Mouse (Mus musculus) kidney, postnatal 0 days (tissue): ENCODE results near the gene Ccr4. TPM values are rescaled to one million over a fixed set of nuclear protein-coding genes. Genes with fewer than 3 reads are reported as not detected.

Experiments used
- ATAC-seq: fragments of 200-750 bp; cut with Nextera tagmentation; replicated peaks from 2 replicates; pipeline ENCODE4 v1.8.0; 2017; ENCODE audit warnings: low read depth, moderate number of reproducible peaks, moderate TSS enrichment, moderate library complexity; ENCODE audit not compliant: low FRiP score
- DNase-seq: peaks from one replicate; pipeline ENCODE4 v3.0.0-alpha.2; 2016; ENCODE audit warnings: low spot score
- H3K27ac ChIP-seq: fragments of 300-500 bp; sonication (generic); 2 replicates; pipeline ENCODE4 v1.5.1; 2014; ENCODE audit warnings: mild to moderate bottlenecking
- H3K27me3 ChIP-seq: fragments of 300-500 bp; sonication (generic); 2 replicates; pipeline ENCODE4 v1.6.1; 2014; ENCODE audit warnings: low read length, mixed read lengths; ENCODE audit not compliant: insufficient read depth
- H3K36me3 ChIP-seq: fragments of 300-500 bp; sonication (generic); 2 replicates; pipeline ENCODE4 v1.6.1; 2014; ENCODE audit warnings: low read length, mixed read lengths; ENCODE audit not compliant: insufficient read depth
- H3K4me1 ChIP-seq: fragments of 300-500 bp; sonication (generic); replicated peaks from 2 replicates; pipeline ENCODE4 v1.6.1; 2014; ENCODE audit warnings: antibody characterized with exemption, low read length, mixed read lengths; ENCODE audit not compliant: insufficient read depth
- H3K4me2 ChIP-seq: fragments of 300-500 bp; sonication (generic); 2 replicates; pipeline ENCODE4 v1.6.1; 2014; ENCODE audit warnings: mild to moderate bottlenecking, low read length, moderate library complexity, mixed read lengths
- H3K4me3 ChIP-seq: fragments of 300-500 bp; sonication (generic); replicated peaks from 2 replicates; pipeline ENCODE4 v1.5.1; 2014; ENCODE audit warnings: low read depth, low read length
- H3K9ac ChIP-seq: fragments of 300-500 bp; sonication (generic); 2 replicates; pipeline ENCODE4 v1.6.1; 2014; ENCODE audit warnings: low read depth, low read length
- H3K9me3 ChIP-seq: fragments of 300-500 bp; sonication (generic); replicated peaks from 2 replicates; pipeline ENCODE4 v1.6.1; 2016; ENCODE audit warnings: low read length, inconsistent platforms, mixed read lengths
- CTCF ChIP-seq: IDR thresholded peaks from 2 replicates; pipeline ENCODE4 v1.5.1; 2016; ENCODE audit warnings: antibody characterized with exemption, low read depth, mild to moderate bottlenecking, moderate library complexity
- WGBS: fragments of 180-500 bp; shearing (Covaris S2); extraction: QIAGEN DNeasy Blood & Tissue Kit; methylation state at CpG from one replicate; pipeline ENCODE4 v1.1.7; 2014; 5-methylcytosine and 5-hydroxymethylcytosine counted together
- polyA plus RNA-seq: library from polyadenylated mRNA; unstranded; fragments of >200 nt; fragmentation: Nextera tagmentation; extraction: Ambion mirVana; gene quantifications from 2 replicates; pipeline ENCODE4 v1.2.1, GENCODE M21; 2015

Ccr4 gene
- polyA plus RNA-seq, 1 experiment from 2014 or later = 0.84 TPM

DNA sequence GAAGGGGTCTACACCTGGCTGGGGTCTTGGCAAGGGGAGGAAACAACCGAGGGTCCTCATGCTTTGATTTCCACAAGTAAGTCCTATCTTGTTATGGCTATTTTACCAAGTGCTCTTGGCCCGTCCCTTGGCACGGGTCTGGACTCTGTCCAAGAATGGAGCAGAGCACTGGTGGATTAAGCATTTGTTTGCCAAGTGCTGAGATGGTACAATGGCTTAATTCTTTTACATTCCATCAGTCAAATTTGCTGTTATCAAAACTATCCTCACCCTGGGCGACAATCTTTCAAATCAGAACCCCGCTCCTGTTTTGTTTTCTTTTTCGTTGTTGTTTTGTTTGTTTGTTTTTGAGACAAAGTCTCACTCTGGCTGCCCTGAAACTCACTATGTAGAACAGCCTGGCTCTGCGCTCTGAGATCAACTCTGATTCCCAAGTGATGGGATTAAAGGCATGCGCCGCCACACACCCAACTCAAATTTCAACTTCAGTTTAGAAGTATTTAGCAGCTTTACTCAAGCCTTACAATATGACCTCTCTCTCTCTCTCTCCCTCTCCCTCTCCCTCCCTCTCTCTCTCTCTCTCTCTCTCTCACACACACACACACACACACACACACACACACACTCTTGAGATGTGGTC lies 40.2 kb upstream of the Ccr4 start:
- ATAC-seq (no peak), DNase-seq (no peak)
- no peak for TF ChIP-seq CTCF
- no peaks in the 10 kb centered on the region for H3K9me3 ChIP-seq
- H3K4me3 ChIP-seq = no peak overlapping the region
- peaks cover 22% of the 10 kb centered on the region for H3K4me1 ChIP-seq
- H3K27me3 ChIP-seq = no peaks in the 10 kb centered on the region
- peak overlapping the region; percentile 13; the same call in 1 of the 2 replicates for H3K27ac ChIP-seq
- H3K36me3 ChIP-seq = no peaks in the 10 kb centered on the region
- peak overlapping the region; percentile 30; the same call in 1 of the 2 replicates for H3K4me2 ChIP-seq
- H3K9ac ChIP-seq = no peak overlapping the region
- 29% methylated on average over 9 of the region's 9 CpGs for WGBS

DNA sequence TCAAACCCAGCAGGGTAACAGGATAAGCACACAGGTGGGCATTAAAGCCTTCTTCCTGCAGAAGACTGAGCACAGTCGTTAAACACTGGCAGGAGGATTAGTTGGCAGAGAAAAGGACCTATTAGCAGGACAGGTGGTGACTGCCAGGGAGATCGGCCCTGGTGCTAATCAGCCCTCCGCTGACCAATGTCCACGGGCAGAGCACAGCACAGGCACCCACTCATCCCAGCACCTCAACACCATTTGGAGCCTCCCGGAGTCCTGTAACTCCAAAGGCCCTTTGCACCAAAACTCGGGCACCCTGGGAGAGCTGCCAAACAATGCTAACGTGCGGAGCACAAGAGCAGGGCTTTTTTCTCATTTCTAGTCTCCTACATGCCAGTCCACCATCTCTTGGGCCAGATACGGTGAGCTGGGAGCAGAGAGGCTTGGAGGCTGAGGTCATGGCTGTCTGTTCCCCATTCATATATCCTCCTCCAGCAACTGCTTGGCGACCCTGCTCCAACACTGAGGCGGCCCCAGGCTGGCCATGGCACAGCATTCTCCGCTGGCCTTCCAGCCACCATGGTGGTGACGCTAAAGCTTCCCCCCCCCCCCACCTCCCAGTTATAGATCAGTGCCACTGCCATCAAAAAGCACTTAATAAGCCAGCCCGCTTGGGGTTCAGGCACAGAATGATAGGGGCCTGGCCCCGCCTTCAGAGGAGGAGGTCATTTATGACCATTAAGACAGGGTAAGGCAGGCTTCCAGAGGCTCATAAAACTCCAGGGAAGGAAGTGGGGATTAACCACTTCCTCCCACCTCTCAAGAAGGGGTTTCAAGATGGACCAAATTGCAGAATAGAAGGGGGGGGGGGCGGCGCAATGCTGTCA lies 39.4 kb upstream of the Ccr4 start:
- no peak for TF ChIP-seq CTCF
- Histone ChIP-seq H3K4me3 (no peak overlapping the region), H3K9ac (no peak overlapping the region), H3K36me3 (no peaks in the 10 kb centered on the region), H3K27ac (no peak overlapping the region), H3K27me3 (no peaks in the 10 kb centered on the region), H3K9me3 (no peaks in the 10 kb centered on the region), H3K4me1 (peaks cover 22% of the 10 kb centered on the region), H3K4me2 (peak overlapping the region; percentile 30)
- 47% methylated on average over 17 of the region's 17 CpGs for WGBS
- DNase-seq (peak; percentile 62), ATAC-seq (no peak)

DNA sequence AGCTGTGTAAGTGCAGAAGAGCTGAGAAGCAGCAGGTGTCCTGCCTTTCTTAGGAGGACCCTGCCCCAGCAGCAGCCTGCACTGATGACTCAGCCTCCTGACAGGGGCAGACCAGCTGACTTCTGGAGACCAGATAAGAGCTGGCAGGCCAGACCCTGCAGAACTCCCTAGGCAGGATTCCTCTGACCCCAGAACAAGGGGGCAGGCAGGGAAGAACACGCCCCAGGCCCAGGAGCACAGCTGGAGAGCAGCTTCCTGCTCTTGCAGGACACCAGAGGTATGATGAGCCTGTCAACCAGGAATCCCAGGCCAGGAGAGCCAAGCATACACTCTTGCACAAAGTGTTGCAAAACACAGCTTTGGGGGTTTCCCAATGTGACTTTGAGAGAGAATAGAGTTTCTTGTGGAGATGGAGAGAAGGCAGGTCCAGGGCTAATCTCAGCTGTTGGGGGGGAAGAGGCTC lies 36.6 kb upstream of the Ccr4 start:
- H3K9me3 ChIP-seq = no peaks in the 10 kb centered on the region
- H3K27ac ChIP-seq = no peak overlapping the region
- H3K27me3 ChIP-seq = no peaks in the 10 kb centered on the region
- H3K36me3 ChIP-seq = no peaks in the 10 kb centered on the region
- H3K4me3 ChIP-seq = no peak overlapping the region
- H3K9ac ChIP-seq = no peak overlapping the region
- no peak for ATAC-seq
- WGBS = 79% methylated on average over 1 of the region's 1 CpGs
- H3K4me1 ChIP-seq = peaks cover 15% of the 10 kb centered on the region
- no peak for TF ChIP-seq CTCF
- H3K4me2 ChIP-seq = no peak overlapping the region
- no peak for DNase-seq

DNA sequence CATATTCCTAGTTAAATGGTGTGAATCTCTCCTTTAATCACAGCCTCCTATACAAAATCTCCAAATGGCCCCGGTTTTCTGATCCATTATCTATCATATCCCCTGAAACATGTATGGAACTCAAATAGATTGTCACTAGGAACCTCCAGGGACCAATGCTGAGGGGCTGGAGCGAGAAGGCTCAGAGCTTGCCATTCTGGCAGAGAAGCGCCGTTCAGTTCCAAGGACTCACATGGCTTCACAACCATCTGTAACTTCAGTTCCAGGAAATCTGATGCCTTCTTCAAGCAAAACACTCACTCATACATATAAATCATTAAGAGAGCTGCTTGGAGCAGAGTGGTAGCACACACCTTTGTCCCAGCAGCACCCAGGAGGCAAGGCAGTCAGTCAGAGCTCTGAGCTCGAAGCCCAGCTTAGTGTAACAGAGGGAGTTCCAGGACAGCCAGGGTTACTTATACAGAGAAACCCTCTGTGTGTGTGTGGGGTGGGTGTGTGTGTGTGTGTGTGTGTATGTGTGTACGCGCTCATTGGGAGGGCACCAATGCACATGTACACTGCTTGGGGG lies 34.4 kb upstream of the Ccr4 start:
- 52% methylated on average over 7 of the region's 7 CpGs for WGBS
- peaks cover 7% of the 10 kb centered on the region for H3K4me1 ChIP-seq
- ATAC-seq = peak; percentile 55; the same call in 1 of the 2 replicates

DNA sequence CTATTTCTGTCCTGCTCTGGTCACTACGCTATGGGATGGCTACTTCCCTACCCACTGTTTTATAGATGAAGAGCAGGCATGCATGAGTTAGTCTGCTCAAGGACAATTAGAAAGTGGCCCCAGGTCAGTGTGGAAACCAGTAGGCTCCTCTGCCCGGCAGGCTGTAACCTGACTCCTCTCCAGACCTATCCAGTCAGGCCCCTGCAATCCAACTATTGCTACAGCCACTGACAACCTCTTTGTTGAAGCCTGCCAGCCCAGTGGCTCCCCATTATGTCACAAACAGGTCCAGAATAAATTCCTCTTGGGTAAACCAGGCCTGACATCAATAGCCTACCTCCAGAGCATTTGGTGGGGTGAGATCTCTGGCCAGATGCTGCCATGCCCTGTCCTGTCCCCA lies 31.9 kb upstream of the Ccr4 start:
- ATAC-seq (peak; percentile 69), DNase-seq (peak; percentile 60)
- Histone ChIP-seq H3K4me3 (no peak overlapping the region), H3K4me2 (no peak overlapping the region), H3K9ac (no peak overlapping the region), H3K4me1 (peaks cover 5% of the 10 kb centered on the region), H3K27me3 (no peaks in the 10 kb centered on the region), H3K27ac (no peak overlapping the region), H3K36me3 (no peaks in the 10 kb centered on the region), H3K9me3 (no peaks in the 10 kb centered on the region)
- no peak for TF ChIP-seq CTCF
- WGBS = 49% methylated on average over 2 of the region's 2 CpGs

More for the DNA sequence above, 34.4 kb upstream of the Ccr4 start:
- H3K27me3 ChIP-seq = no peaks in the 10 kb centered on the region
- no peak overlapping the region for H3K4me3 ChIP-seq
- H3K9me3 ChIP-seq = no peaks in the 10 kb centered on the region
- no peak for TF ChIP-seq CTCF
- peak; percentile 73 for DNase-seq
- no peaks in the 10 kb centered on the region for H3K36me3 ChIP-seq
- no peak overlapping the region for H3K4me2 ChIP-seq
- H3K9ac ChIP-seq = no peak overlapping the region
- no peak overlapping the region for H3K27ac ChIP-seq

DNA sequence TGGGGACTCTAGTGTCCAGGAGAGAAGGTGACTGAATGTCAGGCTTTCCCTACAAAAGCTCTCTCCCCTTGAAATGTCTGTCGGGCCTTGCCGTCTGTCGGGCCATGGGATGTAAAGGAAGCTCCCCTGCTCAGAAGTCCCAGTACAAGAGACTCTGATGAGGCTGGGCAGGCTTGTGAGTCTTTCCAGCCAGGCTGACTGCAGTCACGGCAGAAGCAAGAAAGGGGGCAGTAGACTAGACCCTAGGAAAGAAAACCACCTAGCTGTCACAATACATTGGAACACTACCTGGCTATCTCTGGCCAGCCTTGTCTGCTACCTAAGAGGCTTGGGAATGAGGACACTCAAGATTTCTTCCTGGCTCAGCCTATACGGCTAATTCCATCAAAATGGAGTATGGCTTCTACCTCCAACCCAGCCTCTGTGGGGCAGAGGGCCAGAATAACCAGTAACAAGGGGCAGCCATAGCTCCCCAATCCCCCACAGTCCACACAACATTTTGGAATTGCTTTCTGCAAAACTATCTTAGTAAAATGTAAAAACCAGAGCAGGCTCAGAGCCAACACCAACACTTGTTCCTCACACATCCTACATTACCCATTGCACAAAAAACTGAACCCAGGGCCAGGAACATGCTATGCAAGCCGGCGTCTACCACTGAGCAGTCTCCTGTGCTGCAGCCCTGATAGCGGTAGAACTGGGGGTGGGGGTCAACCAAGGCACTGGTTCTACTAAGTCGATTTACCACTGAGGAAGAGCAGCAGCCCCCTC lies 30.2 kb upstream of the Ccr4 start:
- no peak overlapping the region for H3K4me2 ChIP-seq
- H3K27ac ChIP-seq = no peak overlapping the region

More for the DNA sequence above, 30.2 kb upstream of the Ccr4 start:
- Histone ChIP-seq H3K4me1 (peaks cover 19% of the 10 kb centered on the region), H3K36me3 (no peaks in the 10 kb centered on the region), H3K9me3 (no peaks in the 10 kb centered on the region), H3K9ac (no peak overlapping the region), H3K27me3 (no peaks in the 10 kb centered on the region), H3K4me3 (no peak overlapping the region)
- WGBS = 84% methylated on average over 9 of the region's 9 CpGs
- ATAC-seq = no peak
- TF ChIP-seq CTCF = 0 out of 2 replicates have a peak, but pooled peaks have one; percentile 3
- DNase-seq = no peak
